Mouse (Mus musculus) subcutaneous adipose tissue, adult 2 months (tissue): ENCODE data around the gene Farsa. TPM values are rescaled to one million over a fixed set of nuclear protein-coding genes. Genes with fewer than 3 reads are reported as not detected.

Experiments
- polyA plus RNA-seq: library from polyadenylated mRNA; depleted of rRNA; stranded (reverse); fragments of >200 nt; gene quantifications from 2 replicates; pipeline ENCODE4 v1.2.3, GENCODE M21; 2012; ENCODE audit warnings: low replicate concordance; rRNA removed

Gene Farsa
- polyA plus RNA-seq: 43.3 and 77.7 TPM in 2 replicates

GRCm38 (mm10) chr8:84856864-84857441 is at the start of gene Farsa:
Gene Farsa, plus strand, starts transcription at chr8:84856989.

GRCm38 (mm10) chr8:84822723-84823122 is 34.1 kb upstream of the Farsa start, which contains the start of gene Dand5:
Gene Dand5, minus strand, starts transcription at chr8:84822823.

GRCm38 (mm10) chr8:84831490-84831889 is 25.3 kb upstream of the Farsa start, which contains the start of gene Gadd45gip1:
Gene Gadd45gip1, plus strand, starts transcription at chr8:84831522.

GRCm38 (mm10) chr8:84840248-84840999 is 16.4 kb upstream of the Farsa start, which contains the start of gene Rad23a:
Gene Rad23a, minus strand, starts transcription at chr8:84840665.

GRCm38 (mm10) chr8:84846722-84847572 is 9.8 kb upstream of the Farsa start, which contains the start of gene Calr:
Gene Calr, minus strand, starts transcription at chr8:84846934.

GRCm38 (mm10) chr8:84871376-84872308 is 14.9 kb downstream of the Farsa start, which contains the start of gene Syce2:
Gene Syce2, plus strand, starts transcription at chr8:84872111.

GRCm38 (mm10) chr8:84893709-84894134 is 36.9 kb downstream of the Farsa start, which contains the start of gene Gcdh:
Gene Gcdh, minus strand, starts transcription at chr8:84893921.

GRCm38 (mm10) chr8:84901752-84902151 is 45.0 kb downstream of the Farsa start, which contains the start of gene Klf1:
Gene Klf1, plus strand, starts transcription at chr8:84901928.

GRCm38 (mm10) chr8:84908421-84909161 is 51.8 kb downstream of the Farsa start, which contains the start of gene Dnase2a:
Gene Dnase2a, plus strand, starts transcription at chr8:84908560.

Other genes starting within 250 kb of the Farsa start
- gene Ier2, start 194.1 kb upstream of the Farsa start, polyA plus RNA-seq: 10.9 and 23.8 TPM in 2 replicates
- 72.4 and 132 TPM in 2 replicates for gene Trmt1, start 170.7 kb upstream of the Farsa start, polyA plus RNA-seq
- 73.3 and 129 TPM in 2 replicates for gene Nacc1, start 169.1 kb upstream of the Farsa start, polyA plus RNA-seq
- gene Lyl1, start 155.5 kb upstream of the Farsa start, polyA plus RNA-seq: 13.9 and 16.3 TPM in 2 replicates
- gene G430095P16Rik, start 134.0 kb upstream of the Farsa start, polyA plus RNA-seq: 0.86 and 1.6 TPM in 2 replicates
- 59.3 and 122 TPM in 2 replicates for gene Nfix, start 56.6 kb upstream of the Farsa start, polyA plus RNA-seq
- 4.0 TPM in 2 replicates for gene Dand5, start 34.2 kb upstream of the Farsa start, polyA plus RNA-seq
- 10.2 and 33.6 TPM in 2 replicates for gene Gadd45gip1, start 25.5 kb upstream of the Farsa start, polyA plus RNA-seq
- gene Rad23a, start 16.3 kb upstream of the Farsa start, polyA plus RNA-seq: 104 and 105 TPM in 2 replicates
- 216 and 341 TPM in 2 replicates for gene Calr, start 10.1 kb upstream of the Farsa start, polyA plus RNA-seq
- 1.1 and 2.7 TPM in 2 replicates for gene Syce2, start 15.1 kb downstream of the Farsa start, polyA plus RNA-seq
- gene Gcdh, start 36.9 kb downstream of the Farsa start, polyA plus RNA-seq: 87.4 and 112 TPM in 2 replicates
- 0.22 and 0.30 TPM in 2 replicates for gene Klf1, start 44.9 kb downstream of the Farsa start, polyA plus RNA-seq
- gene Dnase2a, start 51.6 kb downstream of the Farsa start, polyA plus RNA-seq: 29.4 and 31.5 TPM in 2 replicates
- gene Mast1, start 80.4 kb downstream of the Farsa start, polyA plus RNA-seq: 0.03 and 0.10 TPM in 2 replicates
- gene Rtbdn, start 90.0 kb downstream of the Farsa start, polyA plus RNA-seq: not detected in 2 replicates
- not detected in 2 replicates for gene Gm49661, start 112.4 kb downstream of the Farsa start, polyA plus RNA-seq
- 246 and 252 TPM in 2 replicates for gene Prdx2, start 112.6 kb downstream of the Farsa start, polyA plus RNA-seq
- gene Rnaseh2a, start 112.8 kb downstream of the Farsa start, polyA plus RNA-seq: 38.6 and 47.8 TPM in 2 replicates
- 35.0 and 39.1 TPM in 2 replicates for gene Junb, start 121.7 kb downstream of the Farsa start, polyA plus RNA-seq
- 2.5 and 10.6 TPM in 2 replicates for gene Hook2, start 133.6 kb downstream of the Farsa start, polyA plus RNA-seq
- not detected in 2 replicates for gene Best2, start 157.5 kb downstream of the Farsa start, polyA plus RNA-seq
- 184 and 205 TPM in 2 replicates for gene Asna1, start 168.3 kb downstream of the Farsa start, polyA plus RNA-seq
- 61.2 and 143 TPM in 2 replicates for gene Trir, start 169.8 kb downstream of the Farsa start, polyA plus RNA-seq
- 74.9 and 104 TPM in 2 replicates for gene Tnpo2, start 179.9 kb downstream of the Farsa start, polyA plus RNA-seq
- 36.0 and 48.0 TPM in 2 replicates for gene Fbxw9, start 203.1 kb downstream of the Farsa start, polyA plus RNA-seq
- 0.85 TPM in 1 of 2 replicates, not detected in the other for gene Gm5741, start 211.0 kb downstream of the Farsa start, polyA plus RNA-seq
- gene Dhps, start 214.8 kb downstream of the Farsa start, polyA plus RNA-seq: 31.5 and 54.1 TPM in 2 replicates
- 156 and 164 TPM in 2 replicates for gene Wdr83os, start 223.8 kb downstream of the Farsa start, polyA plus RNA-seq
- gene Wdr83, start 224.3 kb downstream of the Farsa start, polyA plus RNA-seq: 33.8 and 37.5 TPM in 2 replicates
- gene Man2b1, start 226.3 kb downstream of the Farsa start, polyA plus RNA-seq: 98.6 and 103 TPM in 2 replicates